Mouse (Mus musculus): ENCODE measurements around the gene Gtf2i. TPM values are rescaled to one million over a fixed set of nuclear protein-coding genes. Genes with fewer than 3 reads are reported as not detected.

The Gtf2i gene
- total RNA-seq, 1 experiment from 2014 or later = 37.6 TPM

GRCm38 (mm10) chr5:134325856-134326566 is 11.5 kb upstream of the Gtf2i start:
- ATAC-seq (ENCODE audit: extremely low read depth, insufficient number of reproducible peaks, low FRiP score, poor library complexity, severe bottlenecking) = no peak

- no peak for ATAC-seq (ENCODE audit: extremely low read depth, insufficient number of reproducible peaks, low FRiP score, poor library complexity, severe bottlenecking)
Observed at GRCm38 (mm10) chr5:134323869-134324268, 9.3 kb upstream of the Gtf2i start.

- ATAC-seq (ENCODE audit: extremely low read depth, insufficient number of reproducible peaks, low FRiP score, poor library complexity, severe bottlenecking) = no peak
Observed at GRCm38 (mm10) chr5:134323311-134323710, 8.8 kb upstream of the Gtf2i start.

- no peak for ATAC-seq (ENCODE audit: extremely low read depth, insufficient number of reproducible peaks, low FRiP score, poor library complexity, severe bottlenecking)
Observed at GRCm38 (mm10) chr5:134322355-134322754, 7.8 kb upstream of the Gtf2i start.

GRCm38 (mm10) chr5:134321699-134322098 is 7.1 kb upstream of the Gtf2i start:
- ATAC-seq (ENCODE audit: extremely low read depth, insufficient number of reproducible peaks, low FRiP score, poor library complexity, severe bottlenecking) = no peak

- no peak for ATAC-seq (ENCODE audit: extremely low read depth, insufficient number of reproducible peaks, low FRiP score, poor library complexity, severe bottlenecking)
Observed at GRCm38 (mm10) chr5:134318903-134319302, 4.3 kb upstream of the Gtf2i start.

GRCm38 (mm10) chr5:134316721-134317120 is 2.2 kb upstream of the Gtf2i start:
- no peak for ATAC-seq (ENCODE audit: extremely low read depth, insufficient number of reproducible peaks, low FRiP score, poor library complexity, severe bottlenecking)

GRCm38 (mm10) chr5:134315623-134316350 is 1.2 kb upstream of the Gtf2i start:
- no peak for ATAC-seq (ENCODE audit: extremely low read depth, insufficient number of reproducible peaks, low FRiP score, poor library complexity, severe bottlenecking)

GRCm38 (mm10) chr5:134314068-134314674 is 389 bp downstream of the Gtf2i start:
- no peak for ATAC-seq (ENCODE audit: extremely low read depth, insufficient number of reproducible peaks, low FRiP score, poor library complexity, severe bottlenecking)

- ATAC-seq (ENCODE audit: extremely low read depth, insufficient number of reproducible peaks, low FRiP score, poor library complexity, severe bottlenecking) = peak; percentile 47
Observed at GRCm38 (mm10) chr5:134313451-134314067, 1.0 kb downstream of the Gtf2i start.

- no peak for ATAC-seq (ENCODE audit: extremely low read depth, insufficient number of reproducible peaks, low FRiP score, poor library complexity, severe bottlenecking)
Observed at GRCm38 (mm10) chr5:134312691-134313450, 1.7 kb downstream of the Gtf2i start.

- ATAC-seq (ENCODE audit: extremely low read depth, insufficient number of reproducible peaks, low FRiP score, poor library complexity, severe bottlenecking) = no peak
Observed at GRCm38 (mm10) chr5:134311894-134312411, 2.6 kb downstream of the Gtf2i start.

GRCm38 (mm10) chr5:134310201-134310600 is 4.4 kb downstream of the Gtf2i start:
- ATAC-seq (ENCODE audit: extremely low read depth, insufficient number of reproducible peaks, low FRiP score, poor library complexity, severe bottlenecking) = no peak

GRCm38 (mm10) chr5:134309345-134309744 is 5.2 kb downstream of the Gtf2i start:
- ATAC-seq (ENCODE audit: extremely low read depth, insufficient number of reproducible peaks, low FRiP score, poor library complexity, severe bottlenecking) = no peak

- ATAC-seq (ENCODE audit: extremely low read depth, insufficient number of reproducible peaks, low FRiP score, poor library complexity, severe bottlenecking) = no peak
Observed at GRCm38 (mm10) chr5:134304639-134305038, 9.9 kb downstream of the Gtf2i start.

GRCm38 (mm10) chr5:134295277-134296050 is 19.1 kb downstream of the Gtf2i start:
- no peak for ATAC-seq (ENCODE audit: extremely low read depth, insufficient number of reproducible peaks, low FRiP score, poor library complexity, severe bottlenecking)

- ATAC-seq (ENCODE audit: extremely low read depth, insufficient number of reproducible peaks, low FRiP score, poor library complexity, severe bottlenecking) = no peak
Observed at GRCm38 (mm10) chr5:134294606-134295005, 20.0 kb downstream of the Gtf2i start.

- no peak for ATAC-seq (ENCODE audit: extremely low read depth, insufficient number of reproducible peaks, low FRiP score, poor library complexity, severe bottlenecking)
Observed at GRCm38 (mm10) chr5:134291096-134291495, 23.5 kb downstream of the Gtf2i start.

Data from neutrophil, adult 5-6 weeks (primary cell).